Mouse (Mus musculus) stomach, embryonic 14.5 days (tissue): ENCODE results near the gene Degs2. TPM values are rescaled to one million over a fixed set of nuclear protein-coding genes. Genes with fewer than 3 reads are reported as not detected.

ENCODE experiments used
- ATAC-seq: fragments of 200-750 bp; cut with Nextera tagmentation; 2 replicates; pipeline ENCODE4 v1.8.0; 2017; ENCODE audit warnings: low read depth, moderate TSS enrichment; ENCODE audit not compliant: insufficient number of reproducible peaks, insufficient read depth, low FRiP score
- H3K27ac ChIP-seq: fragments of 300-500 bp; sonication (generic); 2 replicates; pipeline ENCODE4 v1.5.1; 2014; ENCODE audit warnings: mild to moderate bottlenecking, low read length, moderate library complexity, mixed read lengths
- H3K27me3 ChIP-seq: fragments of 300-500 bp; sonication (generic); 2 replicates; pipeline ENCODE4 v1.6.1; 2014; ENCODE audit warnings: low read length, control low read depth, mixed read lengths; ENCODE audit not compliant: control insufficient read depth, insufficient read depth
- H3K36me3 ChIP-seq: fragments of 300-500 bp; sonication (generic); 2 replicates; pipeline ENCODE4 v1.6.1; 2014; ENCODE audit warnings: mild to moderate bottlenecking, control low read depth, low read length, moderate library complexity, mixed read lengths; ENCODE audit not compliant: control insufficient read depth, insufficient read depth
- H3K4me1 ChIP-seq: fragments of 300-500 bp; sonication (generic); 2 replicates; pipeline ENCODE4 v1.6.1; 2014; ENCODE audit warnings: low read length, control low read depth, mixed read lengths; ENCODE audit not compliant: control insufficient read depth, insufficient read depth
- H3K4me2 ChIP-seq: fragments of 300-500 bp; sonication (generic); replicated peaks from 2 replicates; pipeline ENCODE4 v1.6.1; 2014; ENCODE audit warnings: low read depth, low read length, control low read depth
- H3K4me3 ChIP-seq: fragments of 300-500 bp; sonication (generic); 2 replicates; pipeline ENCODE4 v1.5.1; 2014; ENCODE audit warnings: low read depth, low read length, control low read depth
- H3K9ac ChIP-seq: fragments of 300-500 bp; sonication (generic); replicated peaks from 2 replicates; pipeline ENCODE4 v1.6.1; 2014; ENCODE audit warnings: low read depth, mild to moderate bottlenecking, control low read depth, low read length, moderate library complexity, mixed read lengths
- H3K9me3 ChIP-seq: fragments of 300-500 bp; sonication (generic); 2 replicates; pipeline ENCODE4 v1.6.1; 2016; ENCODE audit warnings: low read depth, low read length, control low read depth; ENCODE audit not compliant: control insufficient read depth
- WGBS: fragments of 180-500 bp; shearing (Covaris S2); extraction: QIAGEN DNeasy Blood & Tissue Kit; methylation state at CpG from one replicate; pipeline ENCODE4 v1.1.7; 2014; 5-methylcytosine and 5-hydroxymethylcytosine counted together
- polyA plus RNA-seq: library from polyadenylated mRNA; unstranded; fragments of >200 nt; fragmentation: Nextera tagmentation; extraction: Ambion mirVana; gene quantifications from 2 replicates; pipeline ENCODE4 v1.2.1, GENCODE M21; 2014

Degs2 gene
- polyA plus RNA-seq, 1 experiment from 2014 or later = 17.9 TPM

DNA sequence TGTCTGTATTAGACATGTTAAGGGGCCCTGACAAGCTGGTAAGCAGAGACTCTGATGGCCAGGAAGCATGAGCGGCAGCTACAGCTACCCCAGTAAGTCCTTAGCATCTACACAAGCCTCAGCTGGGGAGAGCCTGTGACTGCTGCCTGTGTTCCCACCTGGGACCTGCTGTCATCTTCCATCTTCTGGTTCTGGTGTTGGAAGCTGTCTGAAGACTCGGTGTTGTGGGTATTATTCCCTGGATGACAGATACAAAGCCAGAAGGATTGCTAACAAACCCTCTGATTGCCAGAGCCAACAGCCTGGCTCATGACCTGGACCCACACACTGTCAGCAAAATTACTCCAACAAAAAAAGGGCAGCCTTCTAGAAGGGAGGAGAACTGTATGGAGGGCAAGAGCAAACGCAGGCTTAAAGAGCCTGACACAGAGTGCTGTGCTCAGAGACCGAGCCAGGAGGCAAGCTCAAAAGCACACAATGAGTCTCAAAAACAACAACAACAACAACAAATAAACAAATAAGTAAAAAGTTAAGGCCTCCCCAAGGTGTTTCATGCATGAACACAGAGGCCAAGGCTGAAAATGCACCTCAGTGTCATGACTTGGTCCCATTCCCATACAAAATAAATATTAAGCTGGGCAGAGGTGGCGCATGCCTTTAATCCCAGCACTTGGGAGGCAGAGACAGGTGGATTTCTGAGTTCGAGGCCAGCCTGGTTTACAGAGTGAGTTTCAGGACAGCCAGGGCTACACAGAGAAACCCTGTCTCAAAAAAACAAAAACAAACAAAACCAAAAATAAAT, 8.1 kb upstream of the Degs2 start:
- peak overlapping the region; percentile 41; the same call in 1 of the 2 replicates for H3K27ac ChIP-seq

DNA sequence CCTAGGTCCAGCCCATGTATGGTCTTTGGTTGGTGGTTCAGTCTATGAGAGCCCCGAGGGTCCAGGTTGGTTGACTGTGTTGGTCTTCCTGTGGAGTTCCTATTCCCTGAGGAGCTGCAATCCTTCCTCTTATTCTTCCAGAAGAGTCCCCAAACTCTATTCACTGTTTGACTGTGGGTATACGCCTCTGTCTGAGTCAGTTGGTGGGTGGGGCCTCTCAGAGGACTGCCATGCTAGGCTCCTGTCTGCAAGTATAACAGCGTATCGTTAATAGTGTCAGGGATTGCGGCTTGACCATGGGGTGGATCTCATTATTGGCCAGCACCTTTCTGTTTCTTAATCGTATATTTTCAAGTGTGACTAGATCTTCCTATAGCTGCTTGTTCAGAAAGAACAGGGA, 7.3 kb upstream of the Degs2 start:
- H3K27ac ChIP-seq = no peak overlapping the region; the same call in 1 of the 2 replicates
- H3K9ac ChIP-seq = no peak overlapping the region
- H3K27me3 ChIP-seq = no peaks in the 10 kb centered on the region
- no peak overlapping the region for H3K4me3 ChIP-seq
- H3K4me2 ChIP-seq = no peak overlapping the region
- ATAC-seq = no peak
- 75% methylated on average over 6 of the region's 6 CpGs for WGBS
- H3K4me1 ChIP-seq = no peaks in the 10 kb centered on the region
- no peaks in the 10 kb centered on the region for H3K9me3 ChIP-seq
- H3K36me3 ChIP-seq = no peaks in the 10 kb centered on the region

More for the DNA sequence above, 8.1 kb upstream of the Degs2 start:
- 71% methylated on average over 6 of the region's 6 CpGs for WGBS
- no peaks in the 10 kb centered on the region for H3K9me3 ChIP-seq
- no peaks in the 10 kb centered on the region for H3K4me1 ChIP-seq
- no peak for ATAC-seq
- H3K9ac ChIP-seq = no peak overlapping the region
- H3K4me3 ChIP-seq = no peak overlapping the region
- H3K4me2 ChIP-seq = no peak overlapping the region
- H3K36me3 ChIP-seq = no peaks in the 10 kb centered on the region
- H3K27me3 ChIP-seq = no peaks in the 10 kb centered on the region

DNA sequence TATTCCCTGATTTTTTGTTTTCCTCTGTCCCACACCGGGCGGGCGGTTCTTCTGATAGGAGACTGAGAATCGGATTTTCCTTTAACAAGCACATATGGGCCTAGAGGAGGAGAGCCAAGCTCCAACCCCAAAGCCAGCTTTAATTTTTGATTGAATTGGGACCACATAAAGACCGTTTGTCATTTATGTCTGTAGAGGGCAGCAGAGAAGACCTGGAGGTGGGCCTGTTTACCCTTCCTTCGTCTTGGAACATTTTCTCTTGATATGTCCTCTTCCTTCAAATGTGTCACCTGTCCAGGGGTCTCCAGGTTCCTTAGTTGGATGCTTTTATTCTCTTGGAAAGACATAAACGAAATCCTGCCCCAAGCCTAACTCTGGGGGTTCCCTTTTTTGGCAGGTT, 4.0 kb upstream of the Degs2 start:
- Histone ChIP-seq H3K4me3 (no peak overlapping the region), H3K4me2 (no peak overlapping the region), H3K4me1 (no peaks in the 10 kb centered on the region; the same call in 1 of the 2 replicates), H3K36me3 (no peaks in the 10 kb centered on the region), H3K27ac (no peak overlapping the region), H3K27me3 (peaks cover 5% of the 10 kb centered on the region; the same call in 1 of the 2 replicates), H3K9me3 (no peaks in the 10 kb centered on the region), H3K9ac (no peak overlapping the region)
- 40% methylated on average over 7 of the region's 7 CpGs for WGBS
- ATAC-seq = no peak

DNA sequence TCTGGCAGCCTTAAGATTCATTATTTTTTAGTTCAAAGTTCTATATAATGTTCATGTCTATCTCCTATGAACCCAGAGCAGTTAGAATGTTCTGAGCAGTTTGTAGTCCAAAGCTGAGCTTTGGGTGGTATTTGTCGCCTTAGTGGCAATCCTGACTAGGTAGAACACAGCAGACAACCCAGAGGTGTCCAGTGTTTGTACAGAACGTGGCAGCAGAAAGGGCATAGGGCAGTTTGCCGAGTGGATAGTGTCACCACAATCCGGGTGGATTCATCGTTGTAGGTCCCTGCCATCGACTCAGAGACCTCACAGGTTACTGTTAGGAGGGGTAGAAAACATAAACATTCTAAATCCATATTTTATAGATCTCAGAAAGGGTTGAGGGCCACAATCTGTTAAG, 3.4 kb upstream of the Degs2 start:
- Histone ChIP-seq H3K27me3 (peaks cover 5% of the 10 kb centered on the region; the same call in 1 of the 2 replicates), H3K4me3 (no peak overlapping the region), H3K4me2 (no peak overlapping the region), H3K9me3 (no peaks in the 10 kb centered on the region), H3K36me3 (no peaks in the 10 kb centered on the region), H3K27ac (no peak overlapping the region), H3K4me1 (no peaks in the 10 kb centered on the region; the same call in 1 of the 2 replicates), H3K9ac (no peak overlapping the region)
- no peak for ATAC-seq
- 67% methylated on average over 6 of the region's 6 CpGs for WGBS

DNA sequence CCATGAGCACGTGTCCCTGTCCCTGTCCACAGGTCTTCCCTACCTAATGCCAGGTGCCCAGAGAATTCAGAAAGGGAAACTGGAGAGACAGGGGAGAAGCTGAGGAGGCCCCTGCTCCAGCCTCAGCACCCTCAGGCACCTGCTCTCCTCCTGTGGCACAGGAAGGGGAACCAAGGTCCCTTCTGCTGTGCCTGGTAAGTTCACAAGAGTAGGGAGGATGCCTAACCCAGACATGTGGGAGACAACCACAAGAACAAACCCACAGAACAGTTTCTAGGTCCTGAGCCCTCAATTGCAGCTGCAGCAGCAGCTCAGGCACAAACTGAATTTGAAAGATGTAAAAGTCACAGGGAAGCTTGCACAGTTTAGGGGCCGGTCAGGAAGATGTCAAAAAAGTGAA, 894 bp downstream of the Degs2 start:
- no peak overlapping the region for H3K27ac ChIP-seq
- WGBS = 54% methylated on average over 2 of the region's 2 CpGs

DNA sequence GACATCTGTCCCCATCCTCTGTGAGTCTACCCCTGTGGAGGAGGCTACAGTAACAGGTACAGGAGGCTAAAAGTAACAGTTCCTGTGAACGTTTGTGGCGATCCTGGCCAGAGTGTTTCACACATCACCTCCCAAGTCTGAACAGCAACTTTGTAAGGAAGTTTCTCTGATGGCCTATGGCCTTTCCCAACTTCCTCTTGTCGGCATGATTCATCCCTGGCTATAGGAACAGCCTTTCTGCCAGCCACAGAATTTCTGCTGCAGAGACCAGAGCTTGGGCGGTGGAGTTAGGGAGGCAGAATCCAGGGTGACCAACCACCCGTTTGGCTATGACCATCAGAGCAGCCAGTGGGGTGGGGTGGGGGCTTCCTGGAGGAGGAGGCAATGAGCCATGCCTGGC, 2.1 kb downstream of the Degs2 start:
- no peaks in the 10 kb centered on the region for H3K36me3 ChIP-seq
- WGBS = 66% methylated on average over 5 of the region's 5 CpGs
- no peaks in the 10 kb centered on the region for H3K9me3 ChIP-seq
- H3K4me1 ChIP-seq = no peaks in the 10 kb centered on the region; the same call in 1 of the 2 replicates
- no peak overlapping the region for H3K4me3 ChIP-seq
- ATAC-seq = no peak
- no peak overlapping the region for H3K9ac ChIP-seq
- H3K27me3 ChIP-seq = peaks cover 5% of the 10 kb centered on the region; the same call in 1 of the 2 replicates
- H3K4me2 ChIP-seq = no peak overlapping the region
- no peak overlapping the region for H3K27ac ChIP-seq

More for the DNA sequence above, 894 bp downstream of the Degs2 start:
- Histone ChIP-seq H3K9ac (no peak overlapping the region), H3K36me3 (no peaks in the 10 kb centered on the region), H3K9me3 (no peaks in the 10 kb centered on the region), H3K4me2 (no peak overlapping the region), H3K27me3 (peaks cover 5% of the 10 kb centered on the region; the same call in 1 of the 2 replicates), H3K4me3 (no peak overlapping the region), H3K4me1 (no peaks in the 10 kb centered on the region; the same call in 1 of the 2 replicates)
- ATAC-seq = no peak

DNA sequence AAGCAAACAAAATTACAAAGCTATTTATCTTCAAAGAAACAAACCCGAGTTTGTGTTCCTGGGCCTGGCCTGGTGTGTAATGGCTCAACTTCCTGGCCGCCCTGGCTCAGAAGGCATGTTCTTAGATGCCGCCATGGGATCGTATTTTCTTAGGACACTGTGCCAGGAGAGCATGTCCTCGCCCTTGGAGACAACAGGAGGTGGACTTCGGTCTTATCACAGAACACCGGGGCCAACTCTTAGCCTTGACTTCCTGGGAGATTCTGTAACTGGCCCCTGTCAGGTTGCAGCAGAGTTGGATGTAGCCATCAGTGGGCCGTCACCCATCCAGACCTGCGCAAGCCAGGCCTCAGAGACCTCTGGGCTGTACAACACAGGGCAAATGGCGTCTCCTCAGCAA, 2.5 kb downstream of the Degs2 start:
- H3K27ac ChIP-seq = peak overlapping the region; percentile 55; the same call in 1 of the 2 replicates
- no peaks in the 10 kb centered on the region; the same call in 1 of the 2 replicates for H3K4me1 ChIP-seq
- peaks cover 5% of the 10 kb centered on the region; the same call in 1 of the 2 replicates for H3K27me3 ChIP-seq
- no peak overlapping the region for H3K9ac ChIP-seq
- H3K9me3 ChIP-seq = no peaks in the 10 kb centered on the region
- H3K4me2 ChIP-seq = no peak overlapping the region
- H3K4me3 ChIP-seq = no peak overlapping the region
- no peaks in the 10 kb centered on the region for H3K36me3 ChIP-seq
- WGBS = 71% methylated on average over 10 of the region's 10 CpGs
- no peak for ATAC-seq

DNA sequence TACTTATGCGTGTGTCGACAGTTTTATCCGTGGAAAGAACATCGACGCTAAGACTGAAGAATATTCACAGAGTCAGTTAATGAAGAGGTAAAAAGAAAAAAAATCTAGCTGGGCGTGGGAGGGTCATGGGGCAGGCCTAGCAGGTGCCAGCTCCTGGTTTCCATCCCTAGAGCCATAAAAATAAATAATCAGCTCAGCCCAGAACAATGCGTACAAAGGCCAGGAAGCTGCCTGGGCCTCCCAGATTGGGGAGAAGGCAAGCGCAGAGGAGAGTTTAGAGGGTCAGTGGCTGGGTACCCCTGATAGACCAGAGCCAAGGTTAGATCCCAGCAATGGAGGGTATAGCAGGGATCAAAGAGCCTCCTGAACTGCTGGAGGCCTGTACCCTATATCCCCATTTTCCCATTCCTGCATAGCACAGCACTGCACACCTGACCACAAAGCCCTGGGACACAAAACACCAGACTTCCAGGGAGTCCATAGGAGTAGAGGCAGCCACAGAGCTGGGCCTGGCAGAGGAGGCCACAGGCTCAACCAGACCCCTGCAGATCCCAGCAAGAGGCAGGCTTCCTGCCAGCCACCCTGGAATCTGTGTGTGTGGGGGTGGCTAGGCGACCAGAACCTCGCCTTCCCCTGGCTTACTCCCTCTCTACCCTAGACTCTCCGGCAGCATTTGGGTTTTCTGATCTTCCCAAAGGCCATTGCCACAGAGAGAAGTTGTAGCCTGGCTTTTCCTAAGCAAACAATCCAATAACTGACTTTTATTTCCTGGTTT, 3.2 kb downstream of the Degs2 start:
- no peak overlapping the region for H3K9ac ChIP-seq
- H3K36me3 ChIP-seq = no peaks in the 10 kb centered on the region
- no peak overlapping the region for H3K4me3 ChIP-seq
- H3K4me1 ChIP-seq = no peaks in the 10 kb centered on the region; the same call in 1 of the 2 replicates
- H3K27me3 ChIP-seq = peaks cover 5% of the 10 kb centered on the region; the same call in 1 of the 2 replicates
- H3K9me3 ChIP-seq = no peaks in the 10 kb centered on the region
- no peak overlapping the region for H3K4me2 ChIP-seq
- H3K27ac ChIP-seq = peak overlapping the region; percentile 69; the same call in 1 of the 2 replicates
- 60% methylated on average over 11 of the region's 11 CpGs for WGBS
- no peak for ATAC-seq
